Mouse (Mus musculus) spleen, postnatal 4 days (tissue): ENCODE data around the gene Numbl.

Source experiments
- DNase-seq, 2 experiments: peaks; one replicate each; pipeline ENCODE4 v3.0.0; 2022; ENCODE audit warnings: low spot score in 2 of 2

The Numbl gene

GRCm38 (mm10) chr7:27324161-27324560 lies 65.9 kb downstream of the Numbl start:
- DNase-seq = no peak

GRCm38 (mm10) chr7:27324928-27325327 lies 66.7 kb downstream of the Numbl start:
- DNase-seq = no peak

- DNase-seq = peak in 1 of 2 experiments; percentile 62
Observed at GRCm38 (mm10) chr7:27325697-27326096, 67.5 kb downstream of the Numbl start.

- no peak for DNase-seq
Observed at GRCm38 (mm10) chr7:27326101-27326880, 68.1 kb downstream of the Numbl start.

- DNase-seq = no peak
Observed at GRCm38 (mm10) chr7:27327500-27327899, 69.3 kb downstream of the Numbl start.

GRCm38 (mm10) chr7:27328161-27328560 lies 69.9 kb downstream of the Numbl start:
- DNase-seq = no peak

- DNase-seq = no peak
Observed at GRCm38 (mm10) chr7:27328648-27329047, 70.4 kb downstream of the Numbl start.

GRCm38 (mm10) chr7:27329326-27329947 lies 71.2 kb downstream of the Numbl start:
- DNase-seq = peak; percentile 84 to 95

- DNase-seq = no peak
Observed at GRCm38 (mm10) chr7:27329981-27330380, 71.7 kb downstream of the Numbl start.

GRCm38 (mm10) chr7:27330709-27331540 lies 72.7 kb downstream of the Numbl start:
- DNase-seq = peak; percentile 87 to 91

- no peak for DNase-seq
Observed at GRCm38 (mm10) chr7:27331541-27331851, 73.3 kb downstream of the Numbl start.
